Mouse (Mus musculus) lung, postnatal 4 days (tissue): ENCODE measurements at regions not wholly inside any gene's neighbourhood (a gene's known extent, or its start where the extent isn't known, plus 50 kb on each side); places are given as distances from the start of the nearest gene placed in this dataset.

Source experiments
- DNase-seq, 2 experiments: peaks; one replicate each; pipeline ENCODE4 v3.0.0; 2021

DNA sequence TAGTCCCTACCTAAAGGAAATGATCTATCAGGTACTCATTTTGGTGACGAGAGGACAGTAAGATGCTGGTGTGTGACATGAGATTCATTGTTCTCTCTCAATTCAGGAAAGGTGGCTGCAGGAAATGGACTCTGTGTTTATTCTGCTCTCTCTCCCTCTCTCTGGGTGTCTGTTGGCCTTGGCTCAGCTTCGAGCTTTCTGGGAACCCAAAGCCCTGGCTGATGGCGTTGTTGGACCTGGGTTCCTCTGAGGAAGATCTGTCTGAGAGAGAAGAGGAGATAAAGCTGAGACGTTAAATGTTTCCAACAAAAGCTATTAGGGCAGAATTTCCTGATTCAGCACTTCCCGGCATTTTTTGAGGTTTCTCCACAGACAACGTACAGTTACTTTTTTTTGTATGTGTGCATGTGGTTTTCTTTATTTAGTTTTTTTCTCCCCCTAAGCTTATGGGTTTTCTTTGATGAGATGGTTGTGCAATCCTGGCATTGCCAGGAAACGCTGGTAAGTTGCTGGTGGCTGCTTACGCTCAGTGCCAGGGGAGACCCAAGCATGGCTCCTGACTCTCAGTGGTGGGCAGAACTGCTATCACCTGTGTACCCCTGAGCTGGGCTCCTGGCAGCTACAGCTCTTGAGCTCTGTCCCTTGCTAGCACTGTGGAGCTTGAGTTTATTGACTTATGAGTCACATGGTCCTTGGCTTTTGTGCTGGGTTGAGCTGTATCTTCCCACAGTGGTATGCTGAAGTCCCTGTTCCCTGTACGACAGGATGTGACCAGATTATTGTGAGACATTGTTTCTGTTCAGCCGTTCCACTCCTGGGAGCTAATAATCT, 249.8 kb downstream of the Gm10260 start:
- no peak for DNase-seq

- no peak for DNase-seq
Observed at GRCm38 (mm10) chr13:97504949-97505348, 255.5 kb downstream of the Gm10260 start.

DNA sequence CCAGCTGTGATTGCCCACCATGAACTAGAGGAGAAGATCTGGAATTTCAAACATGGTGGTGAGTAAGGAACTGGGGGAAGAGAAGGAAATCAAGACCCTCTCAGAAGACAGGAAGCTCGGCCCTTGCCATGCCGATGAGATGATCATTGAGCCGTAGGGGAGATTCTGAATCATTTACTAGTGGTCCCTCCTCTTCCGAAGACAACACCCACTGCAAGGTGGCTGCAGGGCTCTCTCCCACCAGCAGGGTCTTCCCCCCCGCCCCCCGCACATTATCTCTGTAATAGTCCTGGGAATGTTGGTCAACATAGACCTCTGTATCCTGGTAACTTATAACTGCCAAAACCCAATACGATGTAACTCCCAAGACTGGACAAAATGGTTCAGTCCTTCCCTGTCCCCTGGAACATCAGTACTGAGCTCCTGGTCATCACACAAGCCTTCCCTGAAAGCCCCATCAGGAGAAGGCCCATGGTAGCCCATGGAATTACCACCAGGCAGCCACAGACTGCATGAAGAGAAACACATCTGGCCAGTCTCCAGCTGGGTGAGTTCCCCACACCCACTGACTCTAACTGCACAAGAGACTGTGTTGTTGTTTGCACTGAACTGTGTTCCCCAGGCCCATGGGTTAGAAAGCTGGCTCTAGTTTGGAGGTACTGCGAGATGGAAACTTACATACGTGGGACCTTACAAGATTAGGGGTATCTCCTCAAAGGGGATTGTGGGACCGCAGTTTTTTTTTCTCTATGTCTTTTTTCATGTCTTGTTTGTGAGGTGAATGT, 256.3 kb downstream of the Gm10260 start:
- no peak for DNase-seq

- DNase-seq, result no peak
Observed at GRCm38 (mm10) chr13:97503391-97503790, 257.0 kb downstream of the Gm10260 start.

- DNase-seq, result no peak
Observed at GRCm38 (mm10) chr13:97500155-97500554, 259.2 kb downstream of the Enc1 start.

DNA sequence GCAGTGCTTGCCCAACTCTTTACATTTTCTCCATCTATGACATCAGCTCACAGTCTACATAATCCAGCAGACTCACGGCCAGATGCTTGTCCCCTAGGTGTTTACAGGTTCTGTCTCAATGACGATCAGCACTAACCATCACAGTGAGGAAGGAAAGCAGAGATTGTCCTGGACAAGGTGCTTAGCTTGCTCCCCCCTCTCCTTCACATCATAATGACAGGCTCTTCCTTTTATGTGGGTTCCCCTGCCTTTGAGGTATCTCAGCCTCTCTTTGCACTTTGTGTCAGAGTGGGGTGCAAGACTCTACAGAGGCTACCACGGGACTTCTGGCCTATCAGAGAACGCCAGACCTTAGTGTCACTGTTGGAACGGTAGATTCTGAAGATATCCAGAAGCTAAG, 258.1 kb downstream of the Enc1 start:
- DNase-seq, result no peak

- no peak for DNase-seq
Observed at GRCm38 (mm10) chr13:97497928-97498327, 257.0 kb downstream of the Enc1 start.

- DNase-seq, result no peak
Observed at GRCm38 (mm10) chr13:97494770-97495169, 253.9 kb downstream of the Enc1 start.

- DNase-seq, result no peak
Observed at GRCm38 (mm10) chr13:97493836-97494235, 252.9 kb downstream of the Enc1 start.

GRCm38 (mm10) chr13:97492958-97493735, 252.2 kb downstream of the Enc1 start:
- no peak for DNase-seq

GRCm38 (mm10) chr13:97491865-97492847, 251.3 kb downstream of the Enc1 start:
- DNase-seq, result no peak

DNA sequence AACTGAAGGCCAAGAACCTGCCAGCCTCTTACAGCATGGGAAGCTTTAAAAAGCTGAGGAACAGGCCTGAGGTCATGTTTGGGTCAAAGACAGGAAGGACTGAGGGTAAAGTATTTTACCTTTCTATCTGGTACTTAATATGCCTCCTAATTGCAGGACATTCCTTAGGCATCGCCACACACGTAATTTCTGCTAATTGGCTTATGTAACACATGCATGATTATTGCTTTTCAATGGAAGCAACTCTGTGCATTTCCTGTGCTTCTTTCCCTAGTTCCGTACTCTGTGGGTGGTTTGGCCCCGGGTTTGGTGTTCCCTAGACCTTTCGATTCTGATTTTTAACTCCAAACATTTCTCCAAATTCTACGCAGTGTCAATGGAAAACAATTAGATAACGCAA, 249.2 kb downstream of the Enc1 start:
- DNase-seq, result no peak

GRCm38 (mm10) chr13:97489721-97490120, 248.8 kb downstream of the Enc1 start:
- DNase-seq, result no peak

DNA sequence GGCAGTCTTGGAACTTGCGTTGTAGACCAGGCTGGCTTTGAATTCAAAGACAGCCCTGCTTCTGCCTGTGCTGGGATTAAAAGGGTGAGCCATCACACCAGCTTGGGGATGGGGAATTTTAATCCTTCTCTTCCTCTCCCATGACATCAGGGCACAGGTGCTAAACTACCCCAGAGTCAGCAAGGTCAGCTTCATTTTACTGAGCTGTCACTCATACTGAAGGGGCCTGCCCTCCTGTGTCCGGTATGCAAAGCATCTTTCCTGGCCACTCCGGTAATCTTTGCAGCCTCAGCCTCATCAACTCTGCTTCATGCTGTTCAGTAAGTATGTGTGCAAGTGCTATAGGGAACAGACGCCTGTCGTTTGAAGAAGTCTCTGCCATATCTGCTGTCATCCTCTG, 248.1 kb downstream of the Enc1 start:
- DNase-seq, result no peak

- DNase-seq, result no peak
Observed at GRCm38 (mm10) chr13:97488518-97488917, 247.6 kb downstream of the Enc1 start.

GRCm38 (mm10) chr13:97487746-97488473, 247.0 kb downstream of the Enc1 start:
- no peak for DNase-seq

- no peak for DNase-seq
Observed at GRCm38 (mm10) chr13:97486490-97486889, 245.6 kb downstream of the Enc1 start.

- DNase-seq, result no peak
Observed at GRCm38 (mm10) chr13:97485886-97486285, 245.0 kb downstream of the Enc1 start.

DNA sequence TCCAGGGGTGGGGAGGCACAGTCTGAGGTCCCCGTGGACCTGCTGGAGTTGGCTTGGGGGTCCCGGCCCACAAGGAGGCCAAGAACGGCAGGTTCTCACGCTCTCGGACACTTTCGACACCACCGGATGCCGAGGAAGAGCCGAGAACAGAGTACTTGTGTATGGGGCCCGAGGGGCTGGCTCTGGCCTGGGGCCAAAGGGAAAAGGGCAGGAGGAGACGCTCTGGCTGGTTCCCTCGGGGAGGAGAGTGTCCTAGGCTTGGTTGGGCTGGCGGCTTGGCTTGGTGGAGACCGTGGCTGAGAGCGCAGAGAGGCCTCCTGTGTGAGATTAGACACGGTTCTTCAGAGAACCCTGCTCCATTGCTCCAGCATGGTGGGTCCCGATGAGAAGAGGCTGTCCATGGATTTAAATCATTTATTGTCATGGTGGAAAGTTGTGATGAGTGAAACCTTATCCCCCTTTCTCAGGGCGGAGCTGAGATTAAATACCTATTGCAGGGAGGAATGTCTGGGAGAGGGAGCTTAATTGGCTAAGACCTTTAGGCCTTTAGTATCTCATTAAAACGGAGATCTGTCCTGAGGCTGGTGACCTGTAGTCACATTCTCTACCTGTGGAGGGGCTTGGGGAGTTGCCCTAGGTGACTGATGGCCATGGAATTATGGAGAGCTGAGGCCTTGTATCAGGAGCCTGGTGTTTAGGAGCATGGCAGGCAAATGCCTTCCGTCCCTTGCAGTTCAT, 244.1 kb downstream of the Enc1 start:
- DNase-seq, result peak in 1 of 2 experiments; percentile 49

GRCm38 (mm10) chr13:97483681-97484080, 242.8 kb downstream of the Enc1 start:
- no peak for DNase-seq
